Mouse (Mus musculus) bone marrow, adult 2 months (tissue): Measurements from ENCODE around the gene Vav3. TPM values are rescaled to one million over a fixed set of nuclear protein-coding genes. Genes with fewer than 3 reads are reported as not detected.

Experiments
- H3K27ac ChIP-seq: fragments of 200-500 bp; 2 replicates; pipeline ENCODE4 v1.5.1; 2012; ENCODE audit warnings: low read depth, mild to moderate bottlenecking, control low read depth, inconsistent platforms, low read length; ENCODE audit not compliant: control insufficient read depth, poor library complexity, insufficient read depth
- H3K4me1 ChIP-seq: fragments of 200-500 bp; 2 replicates; pipeline ENCODE4 v1.6.1; 2011; ENCODE audit warnings: low read length; ENCODE audit not compliant: control insufficient read depth, insufficient read depth
- H3K4me3 ChIP-seq: fragments of 200-500 bp; replicated peaks from 2 replicates; pipeline ENCODE3; 2011; ENCODE audit warnings: mild to moderate bottlenecking, low read depth, low read length, control low read depth; ENCODE audit not compliant: control insufficient read depth
- CTCF ChIP-seq: fragments of 200-500 bp; IDR thresholded peaks from 2 replicates; pipeline ENCODE4 v1.5.1; 2011; ENCODE audit warnings: low read length, control low read depth; ENCODE audit not compliant: control insufficient read depth, insufficient read depth
- POLR2A ChIP-seq: fragments of 200-500 bp; IDR thresholded peaks from 2 replicates; pipeline ENCODE4 v1.6.1; 2011; ENCODE audit warnings: low read depth, mild to moderate bottlenecking, control low read depth, low read length, borderline replicate concordance; ENCODE audit not compliant: control insufficient read depth
- WGBS: fragments of 180-500 bp; shearing (Covaris S2); methylation state at CpG from one replicate; pipeline ENCODE4 v1.1.7; 2018; 5-methylcytosine and 5-hydroxymethylcytosine counted together
- polyA plus RNA-seq: library from polyadenylated mRNA; stranded (reverse); fragments of >200 nt; gene quantifications from 2 replicates; pipeline ENCODE4 v1.2.4, GENCODE M21; 2011; ENCODE audit warnings: low replicate concordance; ENCODE audit not compliant: missing spikeins, insufficient read depth, insufficient read length

Gene Vav3
- polyA plus RNA-seq, 1 experiment: 12.7 TPM

- WGBS: 51% methylated on average over 6 of the region's 6 CpGs
- Histone ChIP-seq H3K4me3 (no peak overlapping the region), H3K4me1 (no peaks in the 10 kb centered on the region; the same call in 1 of the 2 replicates), H3K27ac (no peak overlapping the region)
- TF ChIP-seq POLR2A (no peak), CTCF (no peak)
Observed at GRCm38 (mm10) chr3:109311172-109311824, 29.2 kb upstream of the Vav3 start.

DNA sequence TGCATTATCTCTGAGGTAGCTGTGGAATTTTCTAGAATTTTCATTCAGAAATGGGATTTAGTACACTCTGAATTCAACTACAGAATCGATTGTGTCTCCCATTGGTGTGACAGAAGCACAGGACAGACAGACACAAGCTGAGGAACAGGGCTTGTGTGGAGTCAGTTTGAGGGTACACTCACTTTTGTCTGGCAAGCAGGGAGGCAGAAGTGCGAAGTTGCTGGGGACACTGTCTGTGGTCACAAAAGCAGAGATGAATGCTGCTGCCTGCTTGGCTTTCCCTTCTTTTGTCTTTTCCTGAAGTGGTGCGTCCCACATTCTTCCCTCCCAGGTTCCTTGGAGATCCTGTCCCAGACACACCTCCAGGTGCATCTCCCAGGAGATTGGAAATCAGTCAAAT lies 28.6 kb upstream of the Vav3 start:
- no peak overlapping the region for H3K27ac ChIP-seq
- H3K4me1 ChIP-seq: no peaks in the 10 kb centered on the region; the same call in 1 of the 2 replicates
- H3K4me3 ChIP-seq: no peak overlapping the region
- 32% methylated on average over 3 of the region's 3 CpGs for WGBS
- TF ChIP-seq CTCF (no peak), POLR2A (no peak)

DNA sequence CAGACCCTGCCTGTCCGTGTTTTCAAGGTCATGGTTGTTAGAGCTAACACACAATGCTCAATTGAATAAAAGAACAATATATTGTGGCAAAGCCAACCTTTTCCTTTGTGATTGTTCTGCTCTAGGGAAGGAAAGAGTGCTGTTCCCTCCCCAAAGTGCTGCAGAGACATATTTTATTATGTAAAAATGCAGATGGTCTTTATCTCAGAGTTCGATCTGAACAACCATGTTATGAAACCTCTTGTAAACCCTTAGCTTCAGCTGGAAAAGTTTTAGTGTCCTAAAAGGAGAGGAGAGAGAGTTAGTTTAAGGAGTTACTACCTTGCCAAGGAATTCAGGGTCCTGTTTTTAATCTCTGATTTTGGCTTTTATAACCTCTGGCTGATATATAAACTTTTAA lies 27.0 kb upstream of the Vav3 start:
- WGBS: 39% methylated on average over 2 of the region's 2 CpGs
- no peak overlapping the region for H3K4me3 ChIP-seq
- H3K27ac ChIP-seq: no peak overlapping the region
- H3K4me1 ChIP-seq: no peaks in the 10 kb centered on the region; the same call in 1 of the 2 replicates
- TF ChIP-seq POLR2A (no peak), CTCF (no peak)

DNA sequence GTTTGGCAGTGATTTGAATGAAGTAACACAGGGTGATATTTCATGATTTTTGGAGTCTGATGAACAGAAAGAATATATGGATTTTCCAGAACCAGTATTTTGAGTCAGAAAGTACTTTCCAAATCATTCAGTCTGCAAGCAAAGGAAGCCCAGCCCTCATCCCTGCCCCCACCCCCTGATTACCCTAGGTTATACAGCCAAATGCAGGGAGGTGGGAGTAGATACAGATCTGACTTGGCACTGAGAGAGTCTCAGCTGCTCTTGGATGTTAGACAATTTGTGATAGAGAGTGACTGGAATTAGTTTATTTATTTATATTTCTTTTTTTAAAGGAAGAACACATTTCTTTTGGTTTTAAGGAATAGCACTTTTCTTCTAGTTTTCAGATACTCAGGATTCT lies 18.2 kb upstream of the Vav3 start:
- no peak overlapping the region for H3K27ac ChIP-seq
- H3K4me1 ChIP-seq: peaks cover 2% of the 10 kb centered on the region; the same call in 1 of the 2 replicates
- TF ChIP-seq POLR2A (no peak), CTCF (no peak)

GRCm38 (mm10) chr3:109323447-109324300 lies 16.8 kb upstream of the Vav3 start:
- TF ChIP-seq POLR2A: no peak
- TF ChIP-seq CTCF: no peak
- Histone ChIP-seq H3K4me1 (peaks cover 2% of the 10 kb centered on the region; the same call in 1 of the 2 replicates), H3K4me3 (no peak overlapping the region), H3K27ac (peak overlapping the region; percentile 1; the same call in 1 of the 2 replicates)
- 32% methylated on average over 7 of the region's 7 CpGs for WGBS

More for the DNA sequence above, 18.2 kb upstream of the Vav3 start:
- H3K4me3 ChIP-seq: no peak overlapping the region

DNA sequence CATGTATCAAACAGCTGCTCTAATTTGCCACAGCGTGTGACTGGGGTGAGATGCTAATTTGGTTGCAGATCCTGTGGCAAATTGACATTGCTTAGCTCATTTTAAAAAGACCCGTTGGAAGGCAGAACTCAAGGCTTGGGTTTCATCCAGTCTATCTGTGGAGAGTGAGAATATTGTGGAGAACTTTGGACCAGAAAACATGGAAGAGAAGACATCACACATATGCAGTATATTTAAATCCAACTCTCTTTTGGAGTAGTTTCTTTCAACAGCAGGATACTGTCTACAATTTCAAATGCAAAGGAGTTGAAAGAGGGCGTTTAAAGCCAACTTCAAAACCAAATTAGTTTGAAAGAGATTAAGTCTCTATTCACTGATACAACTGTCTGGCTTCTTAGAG lies 13.3 kb upstream of the Vav3 start:
- no peak overlapping the region for H3K4me3 ChIP-seq
- 78% methylated on average over 3 of the region's 3 CpGs for WGBS
- no peak overlapping the region for H3K27ac ChIP-seq
- H3K4me1 ChIP-seq: peaks cover 2% of the 10 kb centered on the region; the same call in 1 of the 2 replicates
- TF ChIP-seq CTCF: no peak
- no peak for TF ChIP-seq POLR2A

DNA sequence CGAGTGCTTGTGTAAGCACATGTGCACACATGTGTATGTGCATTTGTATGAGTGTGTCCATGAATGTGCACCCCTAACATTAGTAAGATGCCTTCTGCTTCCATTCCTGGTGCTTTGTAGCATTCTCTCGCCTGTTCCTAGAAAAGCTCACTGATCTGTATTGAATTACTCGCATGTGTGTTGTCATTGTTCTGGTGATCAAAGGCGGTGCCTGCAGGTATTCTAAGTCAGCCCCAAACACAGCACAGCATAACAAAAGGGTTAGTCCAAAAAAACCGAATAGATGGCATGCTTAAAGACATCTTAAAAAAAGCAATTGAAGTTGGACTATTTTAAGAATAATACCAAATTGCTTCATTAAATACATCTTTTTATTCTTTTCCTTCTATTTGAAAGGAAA lies 7.7 kb upstream of the Vav3 start:
- TF ChIP-seq CTCF (no peak), POLR2A (no peak)
- H3K4me3 ChIP-seq: no peak overlapping the region
- no peak overlapping the region for H3K27ac ChIP-seq
- whole genome bisulfite sequencing: 81% methylated on average over 5 of the region's 5 CpGs
- H3K4me1 ChIP-seq: no peaks in the 10 kb centered on the region; the same call in 1 of the 2 replicates

DNA sequence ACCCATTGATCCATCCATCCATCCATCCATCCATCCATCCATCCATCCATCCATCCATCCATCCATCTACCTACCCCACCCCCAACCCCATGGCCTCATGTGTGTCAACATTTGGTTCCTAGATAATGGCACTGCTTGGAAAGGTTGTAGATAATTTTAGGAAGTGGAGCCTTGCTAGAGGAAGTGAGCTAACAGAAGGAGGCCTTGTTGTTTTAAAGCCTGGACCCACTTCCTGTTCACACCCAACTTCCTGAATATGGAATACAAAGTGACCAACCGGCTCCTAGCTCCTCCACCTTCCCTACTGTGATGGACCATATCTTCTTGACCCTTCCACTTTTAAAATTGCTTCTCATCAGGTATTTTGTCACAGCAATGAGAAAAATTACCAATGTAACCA lies 5.0 kb upstream of the Vav3 start:
- Histone ChIP-seq H3K4me3 (no peak overlapping the region), H3K27ac (no peak overlapping the region), H3K4me1 (no peaks in the 10 kb centered on the region; the same call in 1 of the 2 replicates)
- TF ChIP-seq POLR2A (no peak), CTCF (no peak)
- WGBS: 20% methylated on average over 1 of the region's 1 CpGs
